Mouse (Mus musculus) ES-E14 (cell line): ENCODE results near the gene Kalrn.

ENCODE experiments used
- CHD2 ChIP-seq: IDR thresholded peaks from 2 replicates; pipeline ENCODE4 v1.6.1; 2014; ENCODE audit warnings: mild to moderate bottlenecking, low read depth, low read length, inconsistent platforms
- HCFC1 ChIP-seq: IDR thresholded peaks from 2 replicates; pipeline ENCODE4 v1.6.1; 2012; ENCODE audit warnings: low read length, inconsistent platforms, borderline replicate concordance; ENCODE audit not compliant: insufficient read depth
- ZC3H11A ChIP-seq: IDR thresholded peaks from 2 replicates; pipeline ENCODE4 v1.6.1; 2012; ENCODE audit warnings: low read depth, mild to moderate bottlenecking, inconsistent platforms, low read length, borderline replicate concordance
- ZNF384 ChIP-seq: IDR thresholded peaks from 2 replicates; pipeline ENCODE4 v1.6.1; 2012; ENCODE audit warnings: low read depth, low read length, inconsistent platforms

DNA sequence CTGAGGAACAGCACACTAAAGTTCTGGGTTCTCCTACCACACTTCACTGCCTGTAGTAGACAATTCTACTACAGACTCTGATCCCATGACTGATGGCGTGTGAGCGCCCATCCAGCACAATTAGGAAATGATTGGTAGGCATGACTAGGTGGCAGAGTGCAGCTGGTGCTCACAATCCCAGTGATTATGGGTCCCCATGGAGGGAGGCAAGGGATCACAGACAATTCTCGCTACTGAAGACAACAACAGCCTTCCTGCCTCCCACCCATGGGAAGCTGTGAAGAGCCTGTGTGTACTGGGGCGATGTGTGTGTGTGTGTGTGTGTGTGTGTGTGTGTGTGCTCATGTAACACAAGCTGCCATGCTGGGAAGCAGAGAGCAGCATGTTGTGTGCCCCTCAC is 190.3 kb downstream of the Kalrn start:
- TF ChIP-seq CHD2 = no peak
- no peak for TF ChIP-seq ZC3H11A
- TF ChIP-seq ZNF384 = no peak
- no peak for TF ChIP-seq HCFC1
